Comparison of ENCODE assay signal across 9 mouse cellular contexts in the genomic region with DNA sequence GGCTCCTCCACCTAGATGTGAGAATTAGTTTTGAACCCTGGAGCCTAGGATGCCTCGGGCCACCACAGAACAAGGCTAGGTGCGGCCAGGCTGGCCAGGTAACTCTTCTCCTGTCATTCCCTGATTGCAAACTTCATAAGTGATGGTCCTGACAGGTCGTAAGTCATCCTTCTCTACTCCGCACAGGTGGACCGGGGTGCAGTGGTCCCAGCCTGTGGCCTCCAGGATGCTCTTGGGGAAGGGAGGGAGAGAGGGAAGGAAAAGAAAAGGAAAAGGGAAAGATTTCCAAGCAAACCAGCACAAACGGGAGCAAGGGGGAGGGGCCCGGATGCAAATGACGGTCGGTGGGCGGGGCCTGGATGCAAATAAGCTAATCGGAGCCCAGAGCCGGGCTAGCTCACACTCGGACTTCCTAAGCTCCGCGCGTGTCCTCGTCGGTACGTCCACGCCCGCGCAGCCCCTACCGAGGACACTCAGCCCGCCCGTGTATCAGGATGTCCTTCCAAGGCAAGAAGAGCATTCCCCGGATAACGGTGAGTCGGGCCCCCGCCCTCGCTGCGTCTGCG. TPM values are rescaled to one million over a fixed set of nuclear protein-coding genes. Genes with fewer than 3 reads are reported as not detected.
DNase-seq lines count a peak whose midpoint lies in the region; ATAC-seq and TF ChIP-seq lines count a peak whose summit lies in the region.
"Had no signal": no experiment of that assay in that cellular context is flagged by ENCODE, and none has a peak within 500 bp of the region (broad histone marks: within the 10 kb centered on the region; RNA-seq: fewer than 3 reads in every experiment).

Gene Dpysl4, plus strand, starts transcription at position 373 of the 566 bp plus-strand sequence.

- peaks cover 62% of the 10 kb centered on the region for H3K27me3 ChIP-seq in E14TG2a.4 (ENCODE audit: insufficient read depth, low read length)
- H3K27me3 ChIP-seq in forebrain, embryonic 16.5 days (replicated peaks; ENCODE audit: control insufficient read depth, insufficient read depth, low read length), result peaks cover 6% of the 10 kb centered on the region
- peaks cover 49% of the 10 kb centered on the region for H3K27me3 ChIP-seq in hindbrain, embryonic 10.5 days (ENCODE audit: insufficient read depth, poor library complexity, severe bottlenecking)
- H3K27me3 ChIP-seq in lung, embryonic 16.5 days (ENCODE audit: control insufficient read depth, insufficient read depth, low read depth, low read length), result peaks cover 27% of the 10 kb centered on the region

- no peaks in the 10 kb centered on the region for H3K36me3 ChIP-seq in E14TG2a.4 (ENCODE audit: insufficient read depth, low read length)
- no peaks in the 10 kb centered on the region for H3K36me3 ChIP-seq in forebrain, embryonic 16.5 days (ENCODE audit: control insufficient read depth, insufficient read depth)
- H3K36me3 ChIP-seq in hindbrain, embryonic 10.5 days, result peaks cover 29% of the 10 kb centered on the region
- no peaks in the 10 kb centered on the region for H3K36me3 ChIP-seq in lung, embryonic 16.5 days (ENCODE audit: control insufficient read depth, insufficient read depth, low read length)

- no peak for TF ChIP-seq CTCF in E14TG2a.4 (conservative IDR thresholded peaks at IDR 0.05; ENCODE audit: low read length)

- peak within 1 kb of the TSS; percentile 87 for H3K4me2 ChIP-seq in forebrain, embryonic 16.5 days (ENCODE audit: low read length)
- peak within 1 kb of the TSS; percentile 90 for H3K4me2 ChIP-seq in lung, embryonic 16.5 days (ENCODE audit: low read depth, low read length)

- H3K9ac ChIP-seq in forebrain, embryonic 16.5 days (replicated peaks; ENCODE audit: low read depth, low read length), result peak within 1 kb of the TSS; percentile 72
- H3K9ac ChIP-seq in lung, embryonic 16.5 days (ENCODE audit: low read length), result peak within 1 kb of the TSS; percentile 65

- 7% methylated on average over 30 of the region's 32 CpGs for WGBS in forebrain, embryonic 16.5 days
- WGBS in hindbrain, embryonic 10.5 days, result 5% methylated on average over 32 of the region's 32 CpGs
- 6% methylated on average over 32 of the region's 32 CpGs for WGBS in lung, embryonic 16.5 days

- peak within 1 kb of the TSS; percentile 51; the same call in 1 of the 2 replicates for H3K27ac ChIP-seq in forebrain, embryonic 16.5 days (ENCODE audit: low read length)
- peak within 1 kb of the TSS; percentile 93 for H3K27ac ChIP-seq in hindbrain, embryonic 10.5 days
- no peak within 1 kb of the TSS for H3K27ac ChIP-seq in lung, embryonic 16.5 days (ENCODE audit: low read length)
- H3K27ac ChIP-seq: macrophage had no signal

- no peaks in the 10 kb centered on the region for H3K9me3 ChIP-seq in E14TG2a.4 (ENCODE audit: low read length)
- H3K9me3 ChIP-seq in forebrain, embryonic 16.5 days (ENCODE audit: control insufficient read depth, low read length), result no peaks in the 10 kb centered on the region
- H3K9me3 ChIP-seq in hindbrain, embryonic 10.5 days, result no peaks in the 10 kb centered on the region
- H3K9me3 ChIP-seq in lung, embryonic 16.5 days (ENCODE audit: control insufficient read depth, low read length), result no peaks in the 10 kb centered on the region

- peak; percentile 92 for DNase-seq in cerebellum, adult 11 months
- peak; percentile 88 for DNase-seq in hindbrain, embryonic 10.5 days (ENCODE audit: low spot score)
- DNase-seq in layer of hippocampus, postnatal 10 days (ENCODE audit: low spot score in 2 of 2), result peak; percentile 87 to 89
- peak; percentile 93 for DNase-seq in right cerebral cortex, adult 18-20 months
- no peak for DNase-seq in thymus, postnatal 36 days

- peak; percentile 75 for ATAC-seq in forebrain, embryonic 16.5 days
- ATAC-seq in lung, embryonic 16.5 days (ENCODE audit: low read depth), result peak; percentile 87

- peaks cover 46% of the 10 kb centered on the region for H3K4me1 ChIP-seq in E14TG2a.4 (replicated peaks; ENCODE audit: low read depth, low read length)
- H3K4me1 ChIP-seq in forebrain, embryonic 16.5 days (replicated peaks; ENCODE audit: control insufficient read depth, insufficient read depth, low read length), result peaks cover 38% of the 10 kb centered on the region
- H3K4me1 ChIP-seq in hindbrain, embryonic 10.5 days (replicated peaks), result peaks cover 55% of the 10 kb centered on the region
- H3K4me1 ChIP-seq in lung, embryonic 16.5 days (replicated peaks; ENCODE audit: control insufficient read depth, insufficient read depth, low read length), result peaks cover 6% of the 10 kb centered on the region

- H3K4me3 ChIP-seq in E14TG2a.4 (replicated peaks; ENCODE audit: low read length), result peak within 1 kb of the TSS; percentile 88
- H3K4me3 ChIP-seq in forebrain, embryonic 16.5 days (replicated peaks; ENCODE audit: low read length), result peak within 1 kb of the TSS; percentile 79
- H3K4me3 ChIP-seq in hindbrain, embryonic 10.5 days, result peak within 1 kb of the TSS; percentile 68
- H3K4me3 ChIP-seq in lung, embryonic 16.5 days (ENCODE audit: low read length), result peak within 1 kb of the TSS; percentile 58

RNA-seq across cellular contexts. Expression of gene Dpysl4, which starts in this region (rescaled TPM):
- 103 and 122 TPM in 2 replicates for polyA plus RNA-seq in forebrain, embryonic 16.5 days (2015; fragmentation: Nextera tagmentation; extraction: Ambion mirVana)
- polyA plus RNA-seq in hindbrain, embryonic 10.5 days (2016; fragmentation: Nextera tagmentation; extraction: Ambion mirVana), result 122 and 257 TPM in 2 replicates
- 100 to 1,000 TPM; 117 to 125 TPM for total RNA-seq in layer of hippocampus, postnatal 10 days (2021)
- polyA plus RNA-seq in lung, embryonic 16.5 days (2015; fragmentation: Nextera tagmentation; extraction: Ambion mirVana), result 4.6 and 4.8 TPM in 2 replicates
- polyA plus RNA-seq: macrophage had no signal

Comparison
In these comparisons a context has a peak if more than half of its experiments do, and no peak if none do; other contexts are left out.
1. RNA of gene Dpysl4 (polyA plus RNA-seq): 122 to 257 TPM in hindbrain, embryonic 10.5 days and 103 to 122 TPM in forebrain, embryonic 16.5 days; 4.6 to 4.8 TPM in lung, embryonic 16.5 days; every median in the first group is over 10 times any median in the second.
2. DNase-seq: peak in cerebellum, adult 11 months (single experiment), hindbrain, embryonic 10.5 days (single experiment), layer of hippocampus, postnatal 10 days (2 of 2) and right cerebral cortex, adult 18-20 months (single experiment); none in thymus, postnatal 36 days (0 of 2).
3. Peak in every context shown above with its lines, with median percentiles within 50 percentile points of each other: H3K4me3 ChIP-seq.